Mouse (Mus musculus) thymus, postnatal 36 days (tissue): ENCODE measurements at regions not wholly inside any gene's neighbourhood (a gene's known extent, or its start where the extent isn't known, plus 50 kb on each side); places are given as distances from the start of the nearest gene placed in this dataset.

Source experiments
- DNase-seq, 2 experiments: peaks; one replicate each; pipeline ENCODE4 v3.0.0; 2022; ENCODE audit warnings: mixed read lengths in 2 of 2

- no peak for DNase-seq
Measured at GRCm38 (mm10) chr2:74930702-74931101, 105.1 kb downstream of the Mtx2 start.

GRCm38 (mm10) chr2:74933190-74933589, 107.6 kb downstream of the Mtx2 start:
- no peak for DNase-seq

- DNase-seq = no peak
Measured at GRCm38 (mm10) chr2:74933771-74934170, 108.2 kb downstream of the Mtx2 start.

GRCm38 (mm10) chr2:74938711-74939110, 113.1 kb downstream of the Mtx2 start:
- no peak for DNase-seq

GRCm38 (mm10) chr2:74941966-74942365, 116.4 kb downstream of the Mtx2 start:
- DNase-seq = no peak

GRCm38 (mm10) chr2:74942611-74943198, 117.1 kb downstream of the Mtx2 start:
- no peak for DNase-seq

- DNase-seq = no peak
Measured at GRCm38 (mm10) chr2:74945185-74945749, 119.7 kb downstream of the Mtx2 start.

- no peak for DNase-seq
Measured at GRCm38 (mm10) chr2:74951401-74952260, 126.0 kb downstream of the Mtx2 start.

GRCm38 (mm10) chr2:74954101-74954500, 128.5 kb downstream of the Mtx2 start:
- no peak for DNase-seq

GRCm38 (mm10) chr2:74955281-74956128, 129.9 kb downstream of the Mtx2 start:
- no peak for DNase-seq

GRCm38 (mm10) chr2:74956129-74956450, 130.5 kb downstream of the Mtx2 start:
- no peak for DNase-seq

- DNase-seq = no peak
Measured at GRCm38 (mm10) chr2:74956556-74956955, 131.0 kb downstream of the Mtx2 start.

- DNase-seq = no peak
Measured at GRCm38 (mm10) chr2:74959936-74960335, 134.3 kb downstream of the Mtx2 start.

- no peak for DNase-seq
Measured at GRCm38 (mm10) chr2:74962416-74962815, 136.8 kb downstream of the Mtx2 start.

- DNase-seq = peak; percentile 67 to 72
Measured at GRCm38 (mm10) chr2:74964360-74964759, 138.8 kb downstream of the Mtx2 start.

- DNase-seq = no peak
Measured at GRCm38 (mm10) chr2:74964980-74965379, 139.4 kb downstream of the Mtx2 start.

GRCm38 (mm10) chr2:74965384-74966060, 139.9 kb downstream of the Mtx2 start:
- no peak for DNase-seq

- DNase-seq = no peak
Measured at GRCm38 (mm10) chr2:74970611-74971265, 145.1 kb downstream of the Mtx2 start.

GRCm38 (mm10) chr2:74973386-74973785, 147.8 kb downstream of the Mtx2 start:
- no peak for DNase-seq

GRCm38 (mm10) chr2:74974595-74975325, 149.2 kb downstream of the Mtx2 start:
- no peak for DNase-seq

GRCm38 (mm10) chr2:74977348-74977747, 151.7 kb downstream of the Mtx2 start:
- no peak for DNase-seq
